Comparison of ENCODE assay signal across 10 mouse cellular contexts in genomic region chr12:30850902-30851301, GRCm38 (mm10). TPM values are rescaled to one million over a fixed set of nuclear protein-coding genes. Genes with fewer than 3 reads are reported as not detected.
A peak's percentile ranks its signal among the peaks of the same experiment; 100 is the strongest.
DNase-seq lines count a peak whose midpoint lies in the region; ATAC-seq lines count a peak whose summit lies in the region.
"Had no signal": no experiment of that assay in that cellular context is flagged by ENCODE, and none has a peak within 500 bp of the region (broad histone marks: within the 10 kb centered on the region; RNA-seq: fewer than 3 reads in every experiment).

No protein-coding gene starts in this region.

- H3K4me1 ChIP-seq in heart, embryonic 12.5 days (replicated peaks) = no peaks in the 10 kb centered on the region
- H3K4me1 ChIP-seq: limb, embryonic 15.5 days had no signal

- no peaks in the 10 kb centered on the region for H3K9me3 ChIP-seq in heart, embryonic 12.5 days (replicated peaks)
- H3K9me3 ChIP-seq: limb, embryonic 15.5 days had no signal

- H3K27me3 ChIP-seq in heart, embryonic 12.5 days (replicated peaks) = no peaks in the 10 kb centered on the region
- H3K27me3 ChIP-seq: limb, embryonic 15.5 days had no signal

- peak; percentile 9 for DNase-seq in gastrocnemius, adult 18-20 months (ENCODE audit: low spot score)
- no peak for DNase-seq in gastrocnemius, postnatal 14 days
- DNase-seq in right cerebral cortex, adult 18-20 months = peak; percentile 3
- no peak for DNase-seq in right cerebral cortex, postnatal 14 days
- DNase-seq in layer of hippocampus, postnatal 14 days (ENCODE audit: low spot score in 2 of 2) = peak; percentile 28 to 79
- DNase-seq in testis, postnatal 10 days (ENCODE audit: low spot score) = no peak
- no peak for DNase-seq in ovary, postnatal 10 days (ENCODE audit: low spot score)

- H3K27ac ChIP-seq in heart, embryonic 12.5 days (ENCODE audit: poor library complexity, severe bottlenecking) = no peak overlapping the region
- H3K27ac ChIP-seq: limb, embryonic 15.5 days had no signal

- WGBS in heart, embryonic 12.5 days = 53% methylated on average over 2 of the region's 2 CpGs

- H3K9ac ChIP-seq in heart, embryonic 12.5 days = no peak overlapping the region
- H3K9ac ChIP-seq: limb, embryonic 15.5 days had no signal

- H3K4me3 ChIP-seq in heart, embryonic 12.5 days = no peak overlapping the region
- H3K4me3 ChIP-seq: limb, embryonic 15.5 days had no signal

- ATAC-seq in heart, embryonic 12.5 days (ENCODE audit: insufficient number of reproducible peaks, low FRiP score) = no peak

- H3K36me3 ChIP-seq in heart, embryonic 12.5 days = no peaks in the 10 kb centered on the region
- H3K36me3 ChIP-seq: limb, embryonic 15.5 days had no signal

- intact Hi-C loops in gastrocnemius, postnatal 14 days (cut with DNase I; ENCODE audit: low total_unique reads) = no loop called here

- no peak overlapping the region for H3K4me2 ChIP-seq in heart, embryonic 12.5 days
- H3K4me2 ChIP-seq: heart, embryonic 11.5 days; limb, embryonic 15.5 days had no signal

RNA-seq across cellular contexts. Expression of gene Alkal2, which starts 33.2 kb away (rescaled TPM):
- total RNA-seq in gastrocnemius, adult 18-20 months (2021) = 1 to 10 TPM in 1 of 2 experiments, under 1 TPM in 1; 0.83 to 1.9 TPM
- total RNA-seq in gastrocnemius, postnatal 14 days (2021) = 1 to 10 TPM in 1 of 2 experiments, under 1 TPM in 1; 0.68 to 1.7 TPM
- 1 to 10 TPM; 2.8 to 6.3 TPM for total RNA-seq in layer of hippocampus, postnatal 14 days (2021)
- polyA plus RNA-seq in heart, embryonic 12.5 days (2016; fragmentation: Nextera tagmentation; extraction: Ambion mirVana) = 0.14 TPM in 1 of 2 replicates, not detected in the other

Comparison
In these comparisons a context has a peak if more than half of its experiments do, and no peak if none do; other contexts are left out.
1. DNase-seq: peak in gastrocnemius, adult 18-20 months (single experiment), right cerebral cortex, adult 18-20 months (single experiment) and layer of hippocampus, postnatal 14 days (2 of 2); none in gastrocnemius, postnatal 14 days (single experiment), right cerebral cortex, postnatal 14 days (single experiment), testis, postnatal 10 days (single experiment) and ovary, postnatal 10 days (single experiment).